Mouse (Mus musculus): ENCODE measurements around the gene Sema4d. TPM values are rescaled to one million over a fixed set of nuclear protein-coding genes. Genes with fewer than 3 reads are reported as not detected.

The Sema4d gene
- polyA plus RNA-seq, 2 experiments = 6.8 to 8.5 TPM

GRCm38 (mm10) chr13:51755584-51755983 is 38.0 kb downstream of the Sema4d start:
- no peak for TF ChIP-seq POLR2A (IDR thresholded peaks at IDR 0.05; ENCODE audit: borderline replicate concordance, extremely low read depth, insufficient read depth, insufficient read length)
- DNase-seq (ENCODE audit: low spot score) = no peak
- WGBS = 79% methylated on average over 7 of the region's 7 CpGs
- no peak for ATAC-seq (ENCODE audit: low FRiP score, low read depth)
- no peaks in the 10 kb centered on the region for H3K9me3 ChIP-seq (ENCODE audit: control insufficient read depth, low read length)
- H3K9ac ChIP-seq (ENCODE audit: low read depth, low read length, severe bottlenecking) = no peak overlapping the region
- no peak overlapping the region for H3K4me2 ChIP-seq (replicated peaks; ENCODE audit: low read depth, low read length, severe bottlenecking)
- peaks cover 31% of the 10 kb centered on the region for H3K4me1 ChIP-seq (ENCODE audit: control insufficient read depth, insufficient read depth, low read length)
- no peak overlapping the region for H3K27ac ChIP-seq (replicated peaks; ENCODE audit: low read depth, low read length)
- H3K27me3 ChIP-seq (ENCODE audit: control insufficient read depth, insufficient read depth, low read length) = no peaks in the 10 kb centered on the region
- no peaks in the 10 kb centered on the region for H3K36me3 ChIP-seq (ENCODE audit: control insufficient read depth, insufficient read depth, low read length)
- no peak overlapping the region for H3K4me3 ChIP-seq (replicated peaks; ENCODE audit: low read length)

DNA sequence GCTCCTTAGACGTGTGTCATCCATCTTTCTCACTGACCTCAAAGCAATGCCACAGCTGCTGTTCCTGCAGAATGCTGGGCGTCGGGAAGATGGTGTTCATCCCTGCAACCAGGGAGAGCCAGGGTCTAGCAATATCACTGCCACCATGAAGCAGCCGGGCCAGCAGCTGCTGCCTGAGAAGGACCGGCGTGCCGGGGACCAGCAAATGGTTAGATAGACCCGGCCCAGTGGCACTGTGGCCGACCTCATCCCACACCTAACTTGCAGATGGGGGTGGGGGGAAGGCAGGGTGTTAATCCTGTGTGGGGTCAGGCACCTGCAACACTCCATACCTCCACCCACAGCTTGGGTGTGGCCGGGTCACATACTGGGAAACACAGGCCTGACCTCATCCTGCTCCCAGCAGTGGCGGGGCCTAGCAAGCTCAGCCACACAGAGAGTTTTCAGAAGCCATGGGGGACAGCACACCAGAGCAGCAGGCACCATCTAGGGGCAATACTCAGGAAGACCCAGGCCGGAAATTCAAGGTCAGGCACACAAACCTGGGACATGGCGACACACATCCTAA is 38.9 kb downstream of the Sema4d start:
- peaks cover 31% of the 10 kb centered on the region for H3K4me1 ChIP-seq (ENCODE audit: control insufficient read depth, insufficient read depth, low read length)

DNA sequence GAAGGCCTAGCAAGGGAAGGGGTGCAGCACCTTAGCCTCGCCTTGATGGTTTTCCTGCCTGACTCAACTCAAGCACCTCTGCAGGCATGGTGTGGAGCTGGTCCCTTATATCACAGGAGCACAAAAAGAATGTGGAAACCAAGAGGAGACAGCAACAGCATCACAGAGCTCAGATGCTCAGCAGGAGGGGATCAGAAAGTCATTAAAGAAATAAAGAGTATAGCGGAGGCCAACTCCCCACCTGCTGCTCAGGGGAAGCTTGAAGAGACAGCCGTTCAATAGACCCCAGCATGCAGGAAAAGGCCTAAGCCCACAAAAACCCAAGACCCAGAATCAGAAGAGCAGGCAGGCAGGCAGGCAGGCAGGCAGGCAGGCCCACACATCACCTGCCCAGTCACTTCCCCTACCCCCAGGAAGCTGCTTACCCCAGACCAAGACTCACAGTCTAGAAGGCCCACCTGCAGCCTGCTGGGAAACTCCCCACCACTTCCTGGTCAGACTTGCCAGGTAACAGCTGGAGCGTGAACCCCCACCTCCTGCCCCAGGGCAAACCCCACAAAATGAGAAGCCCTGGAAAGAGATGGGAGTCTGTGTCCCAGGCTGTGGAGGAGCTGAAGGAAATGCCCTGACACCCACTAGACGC is 39.6 kb downstream of the Sema4d start:
- H3K4me2 ChIP-seq (replicated peaks; ENCODE audit: low read depth, low read length, severe bottlenecking) = no peak overlapping the region
- H3K9ac ChIP-seq (ENCODE audit: low read depth, low read length, severe bottlenecking) = no peak overlapping the region
- H3K9me3 ChIP-seq (ENCODE audit: control insufficient read depth, low read length) = no peaks in the 10 kb centered on the region
- no peak for ATAC-seq (ENCODE audit: low FRiP score, low read depth)
- no peak for DNase-seq (ENCODE audit: low spot score)
- 51% methylated on average over 5 of the region's 5 CpGs for WGBS
- H3K4me1 ChIP-seq (ENCODE audit: control insufficient read depth, insufficient read depth, low read length) = peaks cover 37% of the 10 kb centered on the region
- 0 out of 2 replicates have a peak overlapping the region, but pooled peaks have one; percentile 13 for H3K27ac ChIP-seq (replicated peaks; ENCODE audit: low read depth, low read length)
- H3K27me3 ChIP-seq (ENCODE audit: control insufficient read depth, insufficient read depth, low read length) = no peaks in the 10 kb centered on the region
- no peak for TF ChIP-seq POLR2A (IDR thresholded peaks at IDR 0.05; ENCODE audit: borderline replicate concordance, extremely low read depth, insufficient read depth, insufficient read length)
- H3K4me3 ChIP-seq (replicated peaks; ENCODE audit: low read length) = no peak overlapping the region
- no peaks in the 10 kb centered on the region for H3K36me3 ChIP-seq (ENCODE audit: control insufficient read depth, insufficient read depth, low read length)

More for the DNA sequence above, 38.9 kb downstream of the Sema4d start:
- Histone ChIP-seq H3K4me2 (replicated peaks; ENCODE audit: low read depth, low read length, severe bottlenecking) (no peak overlapping the region), H3K36me3 (ENCODE audit: control insufficient read depth, insufficient read depth, low read length) (no peaks in the 10 kb centered on the region), H3K9me3 (ENCODE audit: control insufficient read depth, low read length) (no peaks in the 10 kb centered on the region), H3K9ac (ENCODE audit: low read depth, low read length, severe bottlenecking) (no peak overlapping the region), H3K27me3 (ENCODE audit: control insufficient read depth, insufficient read depth, low read length) (no peaks in the 10 kb centered on the region), H3K27ac (replicated peaks; ENCODE audit: low read depth, low read length) (no peak overlapping the region), H3K4me3 (replicated peaks; ENCODE audit: low read length) (no peak overlapping the region)
- no peak for ATAC-seq (ENCODE audit: low FRiP score, low read depth)
- TF ChIP-seq POLR2A (IDR thresholded peaks at IDR 0.05; ENCODE audit: borderline replicate concordance, extremely low read depth, insufficient read depth, insufficient read length) = no peak
- 62% methylated on average over 13 of the region's 13 CpGs for WGBS
- DNase-seq (ENCODE audit: low spot score) = no peak

DNA sequence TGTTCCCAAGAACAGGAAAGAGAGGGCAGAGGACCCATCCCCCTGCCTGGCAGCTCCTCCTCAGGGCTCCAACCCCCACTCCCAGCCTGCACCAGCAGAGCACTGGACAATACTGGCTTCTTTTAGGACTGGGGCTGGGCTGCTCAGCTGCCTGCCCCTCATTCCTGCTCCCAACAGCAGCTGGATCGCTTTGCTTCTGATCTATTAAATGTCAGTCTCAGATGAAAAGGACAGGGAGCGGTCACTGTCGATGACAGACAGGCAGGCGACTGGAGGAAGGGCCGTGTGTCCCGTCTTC is 40.4 kb downstream of the Sema4d start:
- H3K27ac ChIP-seq (replicated peaks; ENCODE audit: low read depth, low read length) = no peak overlapping the region

GRCm38 (mm10) chr13:51752346-51753167 is 41.0 kb downstream of the Sema4d start:
- no peak for TF ChIP-seq POLR2A (IDR thresholded peaks at IDR 0.05; ENCODE audit: borderline replicate concordance, extremely low read depth, insufficient read depth, insufficient read length)
- DNase-seq (ENCODE audit: low spot score) (no peak), ATAC-seq (ENCODE audit: low FRiP score, low read depth) (no peak)
- Histone ChIP-seq H3K4me2 (replicated peaks; ENCODE audit: low read depth, low read length, severe bottlenecking) (no peak overlapping the region), H3K27ac (replicated peaks; ENCODE audit: low read depth, low read length) (no peak overlapping the region), H3K4me1 (ENCODE audit: control insufficient read depth, insufficient read depth, low read length) (peaks cover 44% of the 10 kb centered on the region), H3K9me3 (ENCODE audit: control insufficient read depth, low read length) (no peaks in the 10 kb centered on the region), H3K36me3 (ENCODE audit: control insufficient read depth, insufficient read depth, low read length) (no peaks in the 10 kb centered on the region), H3K27me3 (ENCODE audit: control insufficient read depth, insufficient read depth, low read length) (no peaks in the 10 kb centered on the region), H3K9ac (ENCODE audit: low read depth, low read length, severe bottlenecking) (0 out of 2 replicates have a peak overlapping the region, but pooled peaks have one; percentile 21), H3K4me3 (replicated peaks; ENCODE audit: low read length) (no peak overlapping the region)
- WGBS = 54% methylated on average over 15 of the region's 15 CpGs

More for the DNA sequence above, 40.4 kb downstream of the Sema4d start:
- Histone ChIP-seq H3K27me3 (ENCODE audit: control insufficient read depth, insufficient read depth, low read length) (no peaks in the 10 kb centered on the region), H3K4me3 (replicated peaks; ENCODE audit: low read length) (no peak overlapping the region), H3K9ac (ENCODE audit: low read depth, low read length, severe bottlenecking) (0 out of 2 replicates have a peak overlapping the region, but pooled peaks have one; percentile 21), H3K36me3 (ENCODE audit: control insufficient read depth, insufficient read depth, low read length) (no peaks in the 10 kb centered on the region), H3K4me2 (replicated peaks; ENCODE audit: low read depth, low read length, severe bottlenecking) (no peak overlapping the region), H3K9me3 (ENCODE audit: control insufficient read depth, low read length) (no peaks in the 10 kb centered on the region), H3K4me1 (ENCODE audit: control insufficient read depth, insufficient read depth, low read length) (peaks cover 43% of the 10 kb centered on the region)
- no peak for ATAC-seq (ENCODE audit: low FRiP score, low read depth)
- TF ChIP-seq POLR2A (IDR thresholded peaks at IDR 0.05; ENCODE audit: borderline replicate concordance, extremely low read depth, insufficient read depth, insufficient read length) = no peak
- WGBS = 39% methylated on average over 6 of the region's 6 CpGs
- DNase-seq (ENCODE audit: low spot score) = no peak
